Mouse (Mus musculus): ENCODE measurements at regions not wholly inside any gene's neighbourhood (a gene's known extent, or its start where the extent isn't known, plus 50 kb on each side); places are given as distances from the start of the nearest gene placed in this dataset.

- Histone ChIP-seq H3K9me3 (ENCODE audit: control insufficient read depth, low read length) (no peaks in the 10 kb centered on the region), H3K36me3 (ENCODE audit: control insufficient read depth, insufficient read depth, low read length) (no peaks in the 10 kb centered on the region), H3K27me3 (replicated peaks; ENCODE audit: control insufficient read depth, insufficient read depth, low read length) (no peaks in the 10 kb centered on the region), H3K4me3 (ENCODE audit: low read length) (no peak overlapping the region), H3K4me2 (ENCODE audit: low read length) (no peak overlapping the region), H3K27ac (ENCODE audit: low read depth, low read length) (no peak overlapping the region), H3K4me1 (ENCODE audit: control insufficient read depth, insufficient read depth, low read depth, low read length) (peaks cover 2% of the 10 kb centered on the region; the same call in 1 of the 2 replicates), H3K9ac (ENCODE audit: low read depth, low read length) (no peak overlapping the region)
- no peak for ATAC-seq
- WGBS, result 89% methylated on average over 3 of the region's 3 CpGs
Observed at GRCm38 (mm10) chr10:68666094-68666493, 57.4 kb upstream of the Tmem26 start.

GRCm38 (mm10) chr10:68669330-68669729 lies 54.1 kb upstream of the Tmem26 start:
- no peak for ATAC-seq
- no peaks in the 10 kb centered on the region for H3K36me3 ChIP-seq (ENCODE audit: control insufficient read depth, insufficient read depth, low read length)
- H3K27ac ChIP-seq (ENCODE audit: low read depth, low read length), result no peak overlapping the region
- H3K9me3 ChIP-seq (ENCODE audit: control insufficient read depth, low read length), result no peaks in the 10 kb centered on the region
- H3K9ac ChIP-seq (ENCODE audit: low read depth, low read length), result no peak overlapping the region
- no peak overlapping the region for H3K4me3 ChIP-seq (ENCODE audit: low read length)
- WGBS, result 71% methylated on average over 6 of the region's 6 CpGs
- no peak overlapping the region for H3K4me2 ChIP-seq (ENCODE audit: low read length)
- H3K27me3 ChIP-seq (replicated peaks; ENCODE audit: control insufficient read depth, insufficient read depth, low read length), result no peaks in the 10 kb centered on the region
- H3K4me1 ChIP-seq (ENCODE audit: control insufficient read depth, insufficient read depth, low read depth, low read length), result peaks cover 2% of the 10 kb centered on the region; the same call in 1 of the 2 replicates

- WGBS, result 42% methylated on average over 3 of the region's 3 CpGs
- ATAC-seq, result no peak
- no peak overlapping the region for H3K4me3 ChIP-seq (ENCODE audit: low read length)
- H3K4me1 ChIP-seq (ENCODE audit: control insufficient read depth, insufficient read depth, low read depth, low read length), result peaks cover 2% of the 10 kb centered on the region; the same call in 1 of the 2 replicates
- no peaks in the 10 kb centered on the region for H3K27me3 ChIP-seq (replicated peaks; ENCODE audit: control insufficient read depth, insufficient read depth, low read length)
- no peaks in the 10 kb centered on the region for H3K36me3 ChIP-seq (ENCODE audit: control insufficient read depth, insufficient read depth, low read length)
- no peak overlapping the region for H3K27ac ChIP-seq (ENCODE audit: low read depth, low read length)
- H3K9me3 ChIP-seq (ENCODE audit: control insufficient read depth, low read length), result no peaks in the 10 kb centered on the region
- H3K4me2 ChIP-seq (ENCODE audit: low read length), result peak overlapping the region; percentile 13
- no peak overlapping the region for H3K9ac ChIP-seq (ENCODE audit: low read depth, low read length)
Observed at GRCm38 (mm10) chr10:68669992-68670391, 53.5 kb upstream of the Tmem26 start.

- no peak overlapping the region for H3K9ac ChIP-seq (ENCODE audit: low read depth, low read length)
- peaks cover 2% of the 10 kb centered on the region; the same call in 1 of the 2 replicates for H3K4me1 ChIP-seq (ENCODE audit: control insufficient read depth, insufficient read depth, low read depth, low read length)
- 75% methylated on average over 12 of the region's 12 CpGs for WGBS
- H3K27me3 ChIP-seq (replicated peaks; ENCODE audit: control insufficient read depth, insufficient read depth, low read length), result no peaks in the 10 kb centered on the region
- H3K27ac ChIP-seq (ENCODE audit: low read depth, low read length), result no peak overlapping the region
- H3K4me2 ChIP-seq (ENCODE audit: low read length), result no peak overlapping the region
- ATAC-seq, result no peak
- H3K4me3 ChIP-seq (ENCODE audit: low read length), result no peak overlapping the region
- no peaks in the 10 kb centered on the region for H3K9me3 ChIP-seq (ENCODE audit: control insufficient read depth, low read length)
- H3K36me3 ChIP-seq (ENCODE audit: control insufficient read depth, insufficient read depth, low read length), result no peaks in the 10 kb centered on the region
Observed at GRCm38 (mm10) chr10:68672291-68672690, 51.2 kb upstream of the Tmem26 start.

GRCm38 (mm10) chr10:68673102-68673872 lies 50.2 kb upstream of the Tmem26 start:
- H3K4me1 ChIP-seq (ENCODE audit: control insufficient read depth, insufficient read depth, low read depth, low read length), result peaks cover 2% of the 10 kb centered on the region; the same call in 1 of the 2 replicates
- H3K27me3 ChIP-seq (replicated peaks; ENCODE audit: control insufficient read depth, insufficient read depth, low read length), result no peaks in the 10 kb centered on the region
- no peak overlapping the region for H3K9ac ChIP-seq (ENCODE audit: low read depth, low read length)
- 73% methylated on average over 9 of the region's 9 CpGs for WGBS
- no peak for ATAC-seq
- H3K4me3 ChIP-seq (ENCODE audit: low read length), result no peak overlapping the region
- no peaks in the 10 kb centered on the region for H3K36me3 ChIP-seq (ENCODE audit: control insufficient read depth, insufficient read depth, low read length)
- H3K27ac ChIP-seq (ENCODE audit: low read depth, low read length), result no peak overlapping the region
- H3K4me2 ChIP-seq (ENCODE audit: low read length), result no peak overlapping the region
- H3K9me3 ChIP-seq (ENCODE audit: control insufficient read depth, low read length), result no peaks in the 10 kb centered on the region

Measured in hindbrain, embryonic 16.5 days (tissue).